Mouse (Mus musculus): ENCODE measurements around the gene Ptpn23. TPM values are rescaled to one million over a fixed set of nuclear protein-coding genes. Genes with fewer than 3 reads are reported as not detected.

The Ptpn23 gene
- total and polyA plus RNA-seq, 3 experiments: 7.3 to 40.1 TPM; not detected in 1

- Histone ChIP-seq H3K4me3 (ENCODE audit: control insufficient read depth in 1 of 2, insufficient read depth in 1 of 2, low read depth in 2 of 2, low read length in 2 of 2) (no peak overlapping the region), H3K9ac (ENCODE audit: control insufficient read depth, low read depth, low read length, poor library complexity, severe bottlenecking) (no peak overlapping the region)
- DNase-seq (ENCODE audit: low read depth, low spot score): peak; percentile 93
- TF ChIP-seq ZNF384 (IDR thresholded peaks at IDR 0.05; ENCODE audit: low read depth, low read length) (no peak), EP300 (IDR thresholded peaks at IDR 0.05; ENCODE audit: low read depth in 1 of 2, low read length in 2 of 2) (peak in 1 of 2 experiments; percentile 60; a peak in 2 of 4 replicates), RAD21 (IDR thresholded peaks at IDR 0.05; ENCODE audit: low read depth, low read length) (peak; percentile 92), TBP (IDR thresholded peaks at IDR 0.05; ENCODE audit: low read depth, low read length) (no peak), KAT2A (conservative IDR thresholded peaks at IDR 0.05; ENCODE audit: low read depth, low read length) (no peak), HCFC1 (IDR thresholded peaks at IDR 0.05; ENCODE audit: low read depth, low read length) (no peak), MXI1 (IDR thresholded peaks at IDR 0.05; ENCODE audit: low read depth, low read length) (no peak), MYC (IDR thresholded peaks at IDR 0.05; ENCODE audit: low read depth, low read length) (peak; percentile 38; the same call in 1 of the 2 replicates), TAL1 (IDR thresholded peaks at IDR 0.05; ENCODE audit: low read length) (no peak), MEF2A (IDR thresholded peaks at IDR 0.05; ENCODE audit: extremely low read depth, insufficient replicate concordance, low read depth, low read length, poor library complexity, severe bottlenecking) (no peak), ETS1 (IDR thresholded peaks at IDR 0.05; ENCODE audit: low read depth, low read length) (no peak; the same call in 1 of the 2 replicates), CHD2 (IDR thresholded peaks at IDR 0.05; ENCODE audit: low read length) (no peak), USF2 (IDR thresholded peaks at IDR 0.05; ENCODE audit: borderline replicate concordance in 1 of 2, insufficient read depth in 1 of 2, low read depth in 1 of 2, low read length in 2 of 2) (no peak), TCF12 (IDR thresholded peaks at IDR 0.05; ENCODE audit: low read depth, low read length) (no peak), MYB (IDR thresholded peaks at IDR 0.05; ENCODE audit: low read depth, low read length) (no peak), MAX (IDR thresholded peaks at IDR 0.05; ENCODE audit: low read length) (no peak), MAZ (IDR thresholded peaks at IDR 0.05; ENCODE audit: low read depth, low read length) (0 out of 2 replicates have a peak, but pooled peaks have one; percentile 30), ZC3H11A (IDR thresholded peaks at IDR 0.05; ENCODE audit: low read depth, low read length) (peak; percentile 88), GABPA (IDR thresholded peaks at IDR 0.05; ENCODE audit: low read depth, low read length) (no peak), SMC3 (IDR thresholded peaks at IDR 0.05; ENCODE audit: low read depth, low read length) (peak; percentile 90), MAFK (IDR thresholded peaks at IDR 0.05; ENCODE audit: borderline replicate concordance, low read depth, low read length) (no peak), E2F4 (IDR thresholded peaks at IDR 0.05; ENCODE audit: borderline replicate concordance, low read depth, low read length) (no peak), CTCF (IDR thresholded peaks at IDR 0.05 in 2 of 3, conservative IDR thresholded peaks at IDR 0.05 in 1 of 3; ENCODE audit: control insufficient read depth in 1 of 3, insufficient read depth in 1 of 3, low read depth in 2 of 3, low read length in 3 of 3, poor library complexity in 1 of 3, severe bottlenecking in 1 of 3) (peak; percentile 69 to 94 (median 77)), NELFE (IDR thresholded peaks at IDR 0.05; ENCODE audit: low read depth, low read length) (no peak), POLR2AphosphoS2 (IDR thresholded peaks at IDR 0.05; ENCODE audit: low read length) (no peak), ZMIZ1 (IDR thresholded peaks at IDR 0.05; ENCODE audit: low read depth, low read length) (no peak), POLR2AphosphoS5 (IDR thresholded peaks at IDR 0.05; ENCODE audit: borderline replicate concordance, low read depth, low read length) (no peak), BHLHE40 (IDR thresholded peaks at IDR 0.05; ENCODE audit: borderline replicate concordance, low read depth, low read length) (no peak), SIN3A (IDR thresholded peaks at IDR 0.05; ENCODE audit: low read length) (peak; percentile 77), RCOR1 (IDR thresholded peaks at IDR 0.05; ENCODE audit: low read depth, low read length) (peak; percentile 6; the same call in 1 of the 2 replicates), ELF1 (IDR thresholded peaks at IDR 0.05; ENCODE audit: low read depth, low read length) (no peak), JUND (IDR thresholded peaks at IDR 0.05; ENCODE audit: low read depth, low read length) (no peak), UBTF (IDR thresholded peaks at IDR 0.05; ENCODE audit: borderline replicate concordance, insufficient read depth, low read depth, low read length) (no peak), CHD1 (IDR thresholded peaks at IDR 0.05; ENCODE audit: low read depth, low read length) (no peak), NRF1 (IDR thresholded peaks at IDR 0.05; ENCODE audit: insufficient read depth, low read depth, low read length, poor library complexity, severe bottlenecking) (peak; percentile 74), GATA1 (IDR thresholded peaks at IDR 0.05; ENCODE audit: low read depth, low read length) (peak; percentile 67)
Measured at GRCm38 (mm10) chr9:110448857-110449617, 41.0 kb upstream of the Ptpn23 start.

More at GRCm38 (mm10) chr9:110448857-110449617, 41.0 kb upstream of the Ptpn23 start:
- Histone ChIP-seq H3K27me3 (ENCODE audit: control insufficient read depth in 1 of 2, insufficient read depth in 2 of 2, low read length in 2 of 2) (no peaks in the 10 kb centered on the region), H3K79me2 (ENCODE audit: control insufficient read depth, insufficient read depth, low read length, poor library complexity) (no peaks in the 10 kb centered on the region), H3K9me3 (replicated peaks; ENCODE audit: insufficient read depth, low read length) (no peaks in the 10 kb centered on the region), H3K36me3 (ENCODE audit: control insufficient read depth in 1 of 2, insufficient read depth in 2 of 2, low read length in 2 of 2) (no peaks in the 10 kb centered on the region), H3K27ac (ENCODE audit: control insufficient read depth, low read depth, low read length) (no peak overlapping the region), H3K4me1 (ENCODE audit: control insufficient read depth in 1 of 2, insufficient read depth in 2 of 2, low read length in 2 of 2) (peaks cover 0 to 6% of the 10 kb centered on the region in 2 experiments; a peak in 2 of 4 replicates)

All from MEL (cell line).